Mouse (Mus musculus) hindbrain, embryonic 14.5 days (tissue): ENCODE measurements around the gene Anapc15-ps. TPM values are rescaled to one million over a fixed set of nuclear protein-coding genes. Genes with fewer than 3 reads are reported as not detected.

ENCODE experiments used
- ATAC-seq: fragments of 200-750 bp; cut with Nextera tagmentation; 2 replicates; pipeline ENCODE4 v1.8.0; 2017; ENCODE audit warnings: moderate number of reproducible peaks, mild to moderate bottlenecking, moderate TSS enrichment, moderate library complexity; ENCODE audit not compliant: low FRiP score
- DNase-seq: peaks from one replicate; pipeline ENCODE4 v3.0.0-alpha.2; 2015; ENCODE audit warnings: low spot score
- H3K27ac ChIP-seq: fragments of 300-500 bp; sonication (generic); 2 replicates; pipeline ENCODE4 v1.5.1; 2014; ENCODE audit warnings: mild to moderate bottlenecking, moderate library complexity
- H3K27me3 ChIP-seq: fragments of 300-500 bp; sonication (generic); 2 replicates; pipeline ENCODE4 v1.6.1; 2014; ENCODE audit warnings: mild to moderate bottlenecking, low read length, mixed read lengths; ENCODE audit not compliant: control insufficient read depth, insufficient read depth
- H3K36me3 ChIP-seq: fragments of 300-500 bp; sonication (generic); replicated peaks from 2 replicates; pipeline ENCODE4 v1.6.1; 2014; ENCODE audit not compliant: control insufficient read depth, insufficient read depth
- H3K4me1 ChIP-seq: fragments of 300-500 bp; sonication (generic); replicated peaks from 2 replicates; pipeline ENCODE4 v1.6.1; 2014; ENCODE audit warnings: antibody characterized with exemption, low read length, mixed read lengths; ENCODE audit not compliant: control insufficient read depth, insufficient read depth
- H3K4me2 ChIP-seq: fragments of 300-500 bp; sonication (generic); replicated peaks from 2 replicates; pipeline ENCODE4 v1.6.1; 2014; ENCODE audit warnings: mild to moderate bottlenecking, moderate library complexity
- H3K4me3 ChIP-seq: fragments of 300-500 bp; sonication (generic); replicated peaks from 2 replicates; pipeline ENCODE4 v1.5.1; 2014; ENCODE audit warnings: mild to moderate bottlenecking, low read length
- H3K9ac ChIP-seq: fragments of 300-500 bp; sonication (generic); 2 replicates; pipeline ENCODE4 v1.6.1; 2014
- H3K9me3 ChIP-seq: fragments of 300-500 bp; sonication (generic); 2 replicates; pipeline ENCODE4 v1.6.1; 2016; ENCODE audit warnings: low read length; ENCODE audit not compliant: control insufficient read depth
- WGBS: fragments of 180-500 bp; shearing (Covaris S2); extraction: QIAGEN DNeasy Blood & Tissue Kit; methylation state at CpG from one replicate; pipeline ENCODE4 v1.1.7; 2014; 5-methylcytosine and 5-hydroxymethylcytosine counted together
- polyA plus RNA-seq: library from polyadenylated mRNA; unstranded; fragments of >200 nt; fragmentation: Nextera tagmentation; extraction: Ambion mirVana; gene quantifications from 2 replicates; pipeline ENCODE4 v1.2.1, GENCODE M21; 2014

Anapc15-ps gene
- polyA plus RNA-seq, 1 experiment from 2014 or later = not detected

- Histone ChIP-seq H3K9ac (no peak overlapping the region), H3K4me1 (no peaks in the 10 kb centered on the region), H3K27me3 (no peaks in the 10 kb centered on the region), H3K9me3 (no peaks in the 10 kb centered on the region), H3K36me3 (no peaks in the 10 kb centered on the region), H3K4me3 (no peak overlapping the region), H3K27ac (no peak overlapping the region), H3K4me2 (no peak overlapping the region)
- ATAC-seq (no peak), DNase-seq (no peak)
- 71% methylated on average over 2 of the region's 2 CpGs for WGBS
Observed at GRCm38 (mm10) chr10:95628338-95628737, 44.9 kb downstream of the Anapc15-ps start.

- no peak overlapping the region for H3K9ac ChIP-seq
- DNase-seq (no peak), ATAC-seq (no peak)
- H3K9me3 ChIP-seq = no peaks in the 10 kb centered on the region
- H3K4me1 ChIP-seq = no peaks in the 10 kb centered on the region
- H3K36me3 ChIP-seq = no peaks in the 10 kb centered on the region
- no peak overlapping the region for H3K4me2 ChIP-seq
- no peak overlapping the region for H3K27ac ChIP-seq
- no peak overlapping the region for H3K4me3 ChIP-seq
- H3K27me3 ChIP-seq = no peaks in the 10 kb centered on the region
- WGBS = 94% methylated on average over 6 of the region's 6 CpGs
Observed at GRCm38 (mm10) chr10:95627381-95627780, 45.9 kb downstream of the Anapc15-ps start.

- H3K4me3 ChIP-seq = no peak overlapping the region
- H3K9ac ChIP-seq = no peak overlapping the region
- H3K27me3 ChIP-seq = no peaks in the 10 kb centered on the region
- no peaks in the 10 kb centered on the region for H3K9me3 ChIP-seq
- no peaks in the 10 kb centered on the region; the same call in 1 of the 2 replicates for H3K4me1 ChIP-seq
- no peak overlapping the region for H3K4me2 ChIP-seq
- DNase-seq (no peak), ATAC-seq (no peak)
- WGBS = 89% methylated on average over 6 of the region's 6 CpGs
- H3K27ac ChIP-seq = no peak overlapping the region
- no peaks in the 10 kb centered on the region for H3K36me3 ChIP-seq
Observed at GRCm38 (mm10) chr10:95625300-95625699, 48.0 kb downstream of the Anapc15-ps start.

GRCm38 (mm10) chr10:95624007-95624406, 49.2 kb downstream of the Anapc15-ps start:
- Histone ChIP-seq H3K9ac (no peak overlapping the region), H3K4me3 (no peak overlapping the region), H3K4me1 (no peaks in the 10 kb centered on the region; the same call in 1 of the 2 replicates), H3K9me3 (no peaks in the 10 kb centered on the region), H3K36me3 (no peaks in the 10 kb centered on the region), H3K27ac (no peak overlapping the region; the same call in 1 of the 2 replicates), H3K4me2 (no peak overlapping the region), H3K27me3 (no peaks in the 10 kb centered on the region)
- 30% methylated on average over 5 of the region's 5 CpGs for WGBS
- DNase-seq = no peak
- ATAC-seq = no peak

- no peaks in the 10 kb centered on the region for H3K36me3 ChIP-seq
- no peak overlapping the region for H3K4me2 ChIP-seq
- H3K9me3 ChIP-seq = no peaks in the 10 kb centered on the region
- WGBS = 54% methylated on average over 4 of the region's 4 CpGs
- no peak for ATAC-seq
- no peak overlapping the region for H3K4me3 ChIP-seq
- H3K9ac ChIP-seq = no peak overlapping the region
- no peaks in the 10 kb centered on the region; the same call in 1 of the 2 replicates for H3K4me1 ChIP-seq
- H3K27ac ChIP-seq = no peak overlapping the region
- H3K27me3 ChIP-seq = no peaks in the 10 kb centered on the region
- no peak for DNase-seq
Observed at GRCm38 (mm10) chr10:95623518-95623905, 49.7 kb downstream of the Anapc15-ps start.

Other genes starting within 250 kb of the Anapc15-ps start
- 261 and 297 TPM in 2 replicates for gene Mrpl42, start 171.5 kb downstream of the Anapc15-ps start, polyA plus RNA-seq
- gene Ube2n, start 158.3 kb downstream of the Anapc15-ps start, polyA plus RNA-seq = 371 and 400 TPM in 2 replicates
- 98.9 and 102 TPM in 2 replicates for gene Nudt4, start 109.3 kb downstream of the Anapc15-ps start, polyA plus RNA-seq
- gene Gm33543, start 169.5 kb upstream of the Anapc15-ps start, polyA plus RNA-seq = not detected in 2 replicates